Mouse (Mus musculus) intestine, postnatal 0 days (tissue): ENCODE data around the gene Hist1h4h. TPM values are rescaled to one million over a fixed set of nuclear protein-coding genes. Genes with fewer than 3 reads are reported as not detected.
A peak's percentile ranks its signal among the peaks of the same experiment; 100 is the strongest.

Experiments
- ATAC-seq: fragments of 200-750 bp; cut with Nextera tagmentation; 2 replicates; pipeline ENCODE4 v1.8.0; 2017; ENCODE audit warnings: mild to moderate bottlenecking, moderate TSS enrichment, moderate library complexity
- H3K27ac ChIP-seq: fragments of 300-500 bp; sonication (generic); 2 replicates; pipeline ENCODE4 v1.5.1; 2014; ENCODE audit warnings: mild to moderate bottlenecking, low read depth, low read length, moderate library complexity
- H3K27me3 ChIP-seq: fragments of 300-500 bp; sonication (generic); replicated peaks from 2 replicates; pipeline ENCODE4 v1.6.1; 2014; ENCODE audit warnings: low read length, mixed read lengths; ENCODE audit not compliant: control insufficient read depth, insufficient read depth
- H3K36me3 ChIP-seq: fragments of 300-500 bp; sonication (generic); 2 replicates; pipeline ENCODE4 v1.6.1; 2014; ENCODE audit warnings: mild to moderate bottlenecking, moderate library complexity; ENCODE audit not compliant: control insufficient read depth, insufficient read depth
- H3K4me1 ChIP-seq: fragments of 300-500 bp; sonication (generic); replicated peaks from 2 replicates; pipeline ENCODE4 v1.6.1; 2014; ENCODE audit warnings: antibody characterized with exemption, low read length, mixed read lengths; ENCODE audit not compliant: control insufficient read depth, insufficient read depth
- H3K4me2 ChIP-seq: fragments of 300-500 bp; sonication (generic); replicated peaks from 2 replicates; pipeline ENCODE4 v1.6.1; 2014; ENCODE audit warnings: low read depth, mild to moderate bottlenecking, moderate library complexity
- H3K4me3 ChIP-seq: fragments of 300-500 bp; sonication (generic); 2 replicates; pipeline ENCODE4 v1.5.1; 2014; ENCODE audit warnings: low read depth, low read length
- H3K9ac ChIP-seq: fragments of 300-500 bp; sonication (generic); 2 replicates; pipeline ENCODE4 v1.6.1; 2014; ENCODE audit warnings: mild to moderate bottlenecking, low read depth, low read length
- H3K9me3 ChIP-seq: fragments of 300-500 bp; sonication (generic); 2 replicates; pipeline ENCODE4 v1.6.1; 2016; ENCODE audit warnings: mixed run types; ENCODE audit not compliant: control insufficient read depth
- CTCF ChIP-seq: sonication (generic); IDR thresholded peaks from 2 replicates; pipeline ENCODE4 v1.5.1; 2016; ENCODE audit warnings: low read depth, mild to moderate bottlenecking, control low read depth, antibody characterized with exemption, moderate library complexity
- WGBS: fragments of 180-500 bp; shearing (Covaris S2); extraction: QIAGEN DNeasy Blood & Tissue Kit; methylation state at CpG from one replicate; pipeline ENCODE4 v1.1.7; 2014; 5-methylcytosine and 5-hydroxymethylcytosine counted together
- polyA plus RNA-seq: library from polyadenylated mRNA; unstranded; fragments of >200 nt; fragmentation: Nextera tagmentation; extraction: Ambion mirVana; gene quantifications from 2 replicates; pipeline ENCODE4 v1.2.1, GENCODE M21; 2015

The Hist1h4h gene
- polyA plus RNA-seq, 1 experiment from 2014 or later = 6.1 TPM

DNA sequence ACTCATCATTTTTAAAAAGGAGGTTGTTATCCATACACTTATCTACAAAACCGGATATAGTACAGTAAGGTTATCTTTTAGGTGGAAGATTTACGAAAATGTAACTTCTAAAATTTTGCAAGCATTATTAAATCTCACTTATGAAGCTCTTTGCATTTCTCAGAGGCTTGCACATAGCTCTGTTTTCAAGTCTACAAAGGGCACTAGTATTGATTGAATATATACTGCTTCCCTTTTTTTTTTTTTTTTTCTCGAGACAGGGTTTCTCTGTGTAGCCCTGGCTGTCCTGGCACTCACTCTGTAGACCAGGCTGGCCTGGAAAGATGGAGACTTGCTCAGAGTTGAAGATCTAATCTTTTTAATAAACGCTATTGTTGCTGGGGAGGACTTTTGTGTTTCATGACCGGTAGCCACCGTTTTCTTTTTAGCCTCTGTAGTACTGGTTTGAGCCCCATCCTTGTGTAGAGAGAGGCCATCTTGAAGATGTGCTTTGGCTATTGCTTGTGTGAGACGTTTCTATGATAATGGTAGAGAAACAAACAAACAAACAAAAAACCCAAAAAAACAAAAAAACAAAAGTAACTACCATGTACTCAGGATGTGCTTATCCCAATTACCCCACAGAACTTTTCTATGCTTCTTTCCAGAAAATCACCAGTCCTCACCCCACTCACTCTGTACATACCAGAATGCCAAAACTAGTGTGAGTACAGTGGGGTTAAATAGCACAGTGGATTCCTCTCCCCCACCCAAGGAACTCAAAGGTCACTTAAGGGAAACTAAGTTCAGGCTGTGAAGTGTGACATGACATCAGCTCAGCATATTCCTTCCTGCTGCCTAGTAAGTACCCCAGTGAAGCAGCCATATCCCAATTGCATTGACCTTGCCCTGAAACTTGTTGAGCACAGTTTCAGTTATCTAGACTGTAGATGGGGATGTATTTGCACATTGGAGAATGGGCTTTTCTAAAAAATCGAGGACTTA is 21.4 kb downstream of the Hist1h4h start:
- H3K4me3 ChIP-seq = peak overlapping the region; percentile 38; the same call in 1 of the 2 replicates

DNA sequence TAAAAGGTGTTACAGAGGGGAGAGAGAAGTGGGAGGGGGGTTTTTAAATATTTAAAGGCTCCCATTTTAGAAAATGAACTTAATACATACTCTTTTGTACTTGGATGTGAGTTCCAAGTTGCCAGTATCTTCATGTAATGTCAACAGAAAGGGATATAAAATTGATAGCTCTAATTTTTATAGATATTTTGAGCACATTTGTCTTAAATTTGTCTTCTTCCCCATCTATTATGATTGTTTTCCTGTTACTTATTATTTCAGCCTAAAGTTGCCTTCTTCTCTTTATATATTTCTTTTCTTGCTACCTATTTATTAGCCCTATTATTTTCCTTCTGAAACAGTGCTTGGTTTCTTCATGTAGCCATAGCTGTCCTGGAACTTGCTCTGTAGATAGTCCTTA is 22.1 kb downstream of the Hist1h4h start, which contains the start of gene Hist1h1d:
TSS of gene Hist1h1d (plus strand) at position 301 of the 400 bp plus-strand sequence.
- H3K4me2 ChIP-seq = peak within 1 kb of the TSS; percentile 78; the same call in 1 of the 2 replicates
- H3K27ac ChIP-seq = no peak within 1 kb of the TSS; the same call in 1 of the 2 replicates
- ATAC-seq = no peak
- H3K9ac ChIP-seq = no peak within 1 kb of the TSS
- H3K27me3 ChIP-seq = no peaks in the 10 kb centered on the region
- no peaks in the 10 kb centered on the region for H3K36me3 ChIP-seq
- no peak for TF ChIP-seq CTCF
- H3K4me3 ChIP-seq = no peak within 1 kb of the TSS
- no peaks in the 10 kb centered on the region for H3K4me1 ChIP-seq
- no peaks in the 10 kb centered on the region for H3K9me3 ChIP-seq

More for the DNA sequence above, 21.4 kb downstream of the Hist1h4h start:
- Histone ChIP-seq H3K36me3 (no peaks in the 10 kb centered on the region), H3K9ac (no peak overlapping the region), H3K9me3 (no peaks in the 10 kb centered on the region), H3K4me1 (no peaks in the 10 kb centered on the region), H3K4me2 (peak overlapping the region; percentile 64), H3K27me3 (no peaks in the 10 kb centered on the region), H3K27ac (no peak overlapping the region)
- no peak for ATAC-seq
- 49% methylated on average over 8 of the region's 8 CpGs for WGBS
- TF ChIP-seq CTCF = no peak

DNA sequence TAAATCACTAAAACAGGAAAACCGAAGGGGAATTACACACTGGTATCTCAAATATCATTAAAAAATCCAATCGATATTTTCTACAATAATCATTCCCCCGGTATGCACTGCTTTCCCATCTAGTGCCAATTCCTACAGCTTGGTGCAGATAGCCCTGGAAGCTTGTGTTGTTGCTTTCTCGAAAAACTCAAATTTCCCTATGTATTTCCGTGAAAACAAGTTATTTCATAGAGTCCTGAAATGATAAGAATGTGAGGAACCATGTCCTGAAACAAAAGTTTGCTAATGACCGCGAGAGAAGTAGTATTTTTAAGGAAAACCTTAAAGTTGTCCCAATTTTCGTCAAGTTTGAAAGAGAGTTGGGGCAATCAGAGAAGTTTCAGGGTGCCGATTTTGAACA is 23.5 kb downstream of the Hist1h4h start:
- Histone ChIP-seq H3K9me3 (no peaks in the 10 kb centered on the region), H3K9ac (peak overlapping the region; percentile 70; the same call in 1 of the 2 replicates), H3K36me3 (no peaks in the 10 kb centered on the region), H3K27ac (peak overlapping the region; percentile 85), H3K4me1 (no peaks in the 10 kb centered on the region), H3K4me3 (peak overlapping the region; percentile 46; the same call in 1 of the 2 replicates), H3K4me2 (peak overlapping the region; percentile 78), H3K27me3 (no peaks in the 10 kb centered on the region)
- WGBS = 14% methylated on average over 9 of the region's 9 CpGs
- no peak for ATAC-seq
- no peak for TF ChIP-seq CTCF

DNA sequence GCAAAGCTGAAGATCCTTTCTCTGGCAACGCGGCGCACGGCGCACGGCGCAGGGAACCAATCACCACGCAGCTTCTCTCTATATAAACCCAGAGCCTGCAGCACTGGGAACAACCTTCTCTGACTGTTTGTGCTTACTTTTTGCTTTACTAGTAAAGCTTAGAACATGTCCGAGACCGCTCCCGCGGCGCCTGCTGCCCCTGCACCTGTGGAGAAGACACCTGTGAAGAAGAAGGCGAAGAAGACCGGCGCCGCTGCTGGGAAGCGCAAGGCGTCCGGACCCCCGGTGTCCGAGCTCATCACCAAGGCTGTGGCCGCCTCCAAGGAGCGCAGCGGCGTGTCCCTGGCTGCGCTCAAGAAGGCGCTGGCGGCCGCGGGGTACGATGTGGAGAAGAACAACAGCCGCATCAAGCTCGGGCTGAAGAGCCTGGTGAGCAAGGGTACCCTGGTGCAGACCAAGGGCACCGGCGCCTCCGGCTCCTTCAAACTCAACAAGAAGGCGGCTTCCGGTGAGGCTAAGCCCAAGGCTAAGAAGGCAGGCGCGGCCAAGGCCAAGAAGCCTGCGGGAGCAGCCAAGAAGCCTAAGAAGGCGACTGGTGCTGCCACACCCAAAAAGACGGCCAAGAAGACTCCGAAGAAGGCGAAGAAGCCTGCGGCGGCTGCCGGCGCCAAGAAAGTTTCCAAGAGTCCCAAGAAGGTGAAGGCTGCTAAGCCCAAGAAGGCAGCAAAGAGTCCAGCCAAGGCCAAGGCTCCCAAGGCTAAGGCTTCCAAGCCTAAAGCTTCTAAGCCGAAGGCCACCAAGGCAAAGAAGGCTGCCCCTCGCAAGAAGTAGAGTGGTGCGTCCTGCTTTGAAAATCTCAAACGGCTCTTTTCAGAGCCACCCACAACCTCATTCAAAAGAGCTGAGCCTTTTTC is 24.3 kb downstream of the Hist1h4h start:
- H3K27me3 ChIP-seq = no peaks in the 10 kb centered on the region

DNA sequence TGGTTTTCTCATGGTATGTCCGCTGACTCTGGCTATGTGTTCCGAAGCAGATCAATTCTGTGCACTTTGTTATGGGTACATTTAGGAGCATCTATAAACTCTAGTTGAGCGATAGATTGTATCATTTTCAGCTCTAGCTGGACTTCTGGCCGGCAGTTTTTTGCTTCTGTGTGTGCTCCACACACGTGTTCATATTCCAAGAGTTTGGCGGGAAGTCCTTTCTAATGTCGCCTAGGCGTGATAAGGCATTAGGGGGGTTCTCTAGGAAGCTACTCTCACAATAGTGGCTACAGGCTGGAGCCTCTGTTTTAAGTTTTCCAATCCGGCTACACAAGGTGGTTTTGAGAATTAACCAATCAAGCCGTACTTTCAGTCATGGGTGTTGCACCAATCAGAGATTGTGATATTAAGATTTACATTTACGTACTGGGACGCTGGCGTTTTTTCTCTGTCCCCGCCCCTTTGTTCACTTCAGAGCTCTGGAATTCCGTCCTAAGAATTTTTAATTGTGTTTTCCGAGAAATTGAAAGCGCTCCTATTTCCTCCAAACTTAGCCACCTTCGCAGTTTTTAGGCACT is 25.1 kb downstream of the Hist1h4h start:
- Histone ChIP-seq H3K4me2 (peak overlapping the region; percentile 78), H3K9ac (peak overlapping the region; percentile 70), H3K9me3 (no peaks in the 10 kb centered on the region), H3K4me3 (peak overlapping the region; percentile 46), H3K4me1 (no peaks in the 10 kb centered on the region), H3K36me3 (no peaks in the 10 kb centered on the region), H3K27ac (peak overlapping the region; percentile 85), H3K27me3 (no peaks in the 10 kb centered on the region)
- TF ChIP-seq CTCF = no peak
- WGBS = under 1% methylated on average over 18 of the region's 18 CpGs
- ATAC-seq = peak; percentile 61

More for the DNA sequence above, 24.3 kb downstream of the Hist1h4h start:
- peak overlapping the region; percentile 78 for H3K4me2 ChIP-seq
- WGBS = under 1% methylated on average over 53 of the region's 54 CpGs
- no peaks in the 10 kb centered on the region for H3K9me3 ChIP-seq
- TF ChIP-seq CTCF = no peak
- ATAC-seq = peak; percentile 79
- H3K4me1 ChIP-seq = no peaks in the 10 kb centered on the region
- H3K36me3 ChIP-seq = no peaks in the 10 kb centered on the region
- H3K4me3 ChIP-seq = peak overlapping the region; percentile 46
- H3K27ac ChIP-seq = peak overlapping the region; percentile 85
- H3K9ac ChIP-seq = peak overlapping the region; percentile 70
